Mouse (Mus musculus) E14TG2a.4 (cell line): ENCODE measurements at regions not wholly inside any gene's neighbourhood (a gene's known extent, or its start where the extent isn't known, plus 50 kb on each side); places are given as distances from the start of the nearest gene placed in this dataset.

Source experiments
- H3K27me3 ChIP-seq: 2 replicates; pipeline ENCODE4 v1.6.1; 2014; ENCODE audit warnings: low read length, control low read depth; ENCODE audit not compliant: insufficient read depth
- H3K36me3 ChIP-seq: 2 replicates; pipeline ENCODE4 v1.6.1; 2014; ENCODE audit warnings: low read length, control low read depth; ENCODE audit not compliant: insufficient read depth
- H3K4me1 ChIP-seq: replicated peaks from 2 replicates; pipeline ENCODE4 v1.6.1; 2014; ENCODE audit warnings: low read depth, low read length, control low read depth
- H3K4me3 ChIP-seq: replicated peaks from 2 replicates; pipeline ENCODE4 v1.5.1; 2014; ENCODE audit warnings: mild to moderate bottlenecking, low read length
- H3K9me3 ChIP-seq: 2 replicates; pipeline ENCODE4 v1.6.1; 2014; ENCODE audit warnings: low read length, control low read depth
- CTCF ChIP-seq: conservative IDR thresholded peaks from 2 replicates; pipeline ENCODE4 v1.5.1; 2014; ENCODE audit warnings: low read length
- NANOG ChIP-seq: IDR thresholded peaks from 2 replicates; pipeline ENCODE4 v1.6.1; 2014; ENCODE audit warnings: borderline replicate concordance, low read length, mixed read lengths
- POU5F1 ChIP-seq: IDR thresholded peaks from 2 replicates; pipeline ENCODE4 v1.6.1; 2014; ENCODE audit warnings: low read length, borderline replicate concordance

- TF ChIP-seq NANOG (no peak), CTCF (no peak), POU5F1 (no peak)
These were observed 173.3 kb upstream of the Fam19a5 start for GRCm38 (mm10) chr15:87370761-87371160.

GRCm38 (mm10) chr15:87374670-87375069, 169.4 kb upstream of the Fam19a5 start:
- Histone ChIP-seq H3K27me3 (no peaks in the 10 kb centered on the region), H3K9me3 (peaks cover 47% of the 10 kb centered on the region), H3K36me3 (no peaks in the 10 kb centered on the region), H3K4me3 (no peak overlapping the region), H3K4me1 (no peaks in the 10 kb centered on the region)
- TF ChIP-seq POU5F1 (no peak), CTCF (no peak), NANOG (no peak)

More at GRCm38 (mm10) chr15:87370761-87371160, 173.3 kb upstream of the Fam19a5 start:
- H3K4me3 ChIP-seq, result no peak overlapping the region
- H3K27me3 ChIP-seq, result peaks cover 7% of the 10 kb centered on the region; the same call in 1 of the 2 replicates
- H3K36me3 ChIP-seq, result no peaks in the 10 kb centered on the region
- H3K9me3 ChIP-seq, result peaks cover 40% of the 10 kb centered on the region
- H3K4me1 ChIP-seq, result no peaks in the 10 kb centered on the region

GRCm38 (mm10) chr15:87375596-87376194, 168.4 kb upstream of the Fam19a5 start:
- no peaks in the 10 kb centered on the region for H3K36me3 ChIP-seq
- H3K4me3 ChIP-seq, result no peak overlapping the region
- no peaks in the 10 kb centered on the region for H3K27me3 ChIP-seq
- peaks cover 37% of the 10 kb centered on the region for H3K9me3 ChIP-seq
- no peaks in the 10 kb centered on the region for H3K4me1 ChIP-seq
- no peak for TF ChIP-seq CTCF
- TF ChIP-seq POU5F1, result no peak
- TF ChIP-seq NANOG, result no peak

GRCm38 (mm10) chr15:87383551-87384265, 160.4 kb upstream of the Fam19a5 start:
- H3K4me3 ChIP-seq, result no peak overlapping the region
- H3K27me3 ChIP-seq, result no peaks in the 10 kb centered on the region
- H3K4me1 ChIP-seq, result no peaks in the 10 kb centered on the region
- no peaks in the 10 kb centered on the region for H3K36me3 ChIP-seq
- no peak for TF ChIP-seq POU5F1
- no peak for TF ChIP-seq CTCF
- H3K9me3 ChIP-seq, result peaks cover 21% of the 10 kb centered on the region

GRCm38 (mm10) chr15:87384279-87385066, 159.6 kb upstream of the Fam19a5 start:
- Histone ChIP-seq H3K4me3 (no peak overlapping the region), H3K4me1 (no peaks in the 10 kb centered on the region), H3K27me3 (no peaks in the 10 kb centered on the region), H3K36me3 (no peaks in the 10 kb centered on the region), H3K9me3 (peaks cover 21% of the 10 kb centered on the region)
- no peak for TF ChIP-seq POU5F1
- TF ChIP-seq CTCF, result no peak
- no peak for TF ChIP-seq NANOG

- Histone ChIP-seq H3K4me3 (no peak overlapping the region), H3K4me1 (no peaks in the 10 kb centered on the region), H3K27me3 (no peaks in the 10 kb centered on the region), H3K36me3 (no peaks in the 10 kb centered on the region), H3K9me3 (peaks cover 25% of the 10 kb centered on the region)
- no peak for TF ChIP-seq CTCF
- TF ChIP-seq NANOG, result no peak
- TF ChIP-seq POU5F1, result no peak
These were observed 157.6 kb upstream of the Fam19a5 start for GRCm38 (mm10) chr15:87386513-87386983.

GRCm38 (mm10) chr15:87391395-87391794, 152.7 kb upstream of the Fam19a5 start:
- no peaks in the 10 kb centered on the region for H3K27me3 ChIP-seq
- peaks cover 25% of the 10 kb centered on the region for H3K9me3 ChIP-seq
- no peak for TF ChIP-seq CTCF
- no peak for TF ChIP-seq POU5F1
- TF ChIP-seq NANOG, result no peak
- no peaks in the 10 kb centered on the region for H3K36me3 ChIP-seq
- H3K4me3 ChIP-seq, result no peak overlapping the region
- no peaks in the 10 kb centered on the region for H3K4me1 ChIP-seq

GRCm38 (mm10) chr15:87398396-87398795, 145.7 kb upstream of the Fam19a5 start:
- no peak overlapping the region for H3K4me3 ChIP-seq
- no peak for TF ChIP-seq NANOG
- no peak for TF ChIP-seq POU5F1
- no peak for TF ChIP-seq CTCF
- no peaks in the 10 kb centered on the region for H3K4me1 ChIP-seq
- no peaks in the 10 kb centered on the region for H3K27me3 ChIP-seq
- no peaks in the 10 kb centered on the region for H3K36me3 ChIP-seq
- H3K9me3 ChIP-seq, result peaks cover 7% of the 10 kb centered on the region
